Mouse (Mus musculus): ENCODE measurements around the gene Sik2.

Sik2 gene

GRCm38 (mm10) chr9:50986123-50986522, 22.8 kb downstream of the Sik2 start:
- DNase-seq (ENCODE audit: low read depth): no peak

DNA sequence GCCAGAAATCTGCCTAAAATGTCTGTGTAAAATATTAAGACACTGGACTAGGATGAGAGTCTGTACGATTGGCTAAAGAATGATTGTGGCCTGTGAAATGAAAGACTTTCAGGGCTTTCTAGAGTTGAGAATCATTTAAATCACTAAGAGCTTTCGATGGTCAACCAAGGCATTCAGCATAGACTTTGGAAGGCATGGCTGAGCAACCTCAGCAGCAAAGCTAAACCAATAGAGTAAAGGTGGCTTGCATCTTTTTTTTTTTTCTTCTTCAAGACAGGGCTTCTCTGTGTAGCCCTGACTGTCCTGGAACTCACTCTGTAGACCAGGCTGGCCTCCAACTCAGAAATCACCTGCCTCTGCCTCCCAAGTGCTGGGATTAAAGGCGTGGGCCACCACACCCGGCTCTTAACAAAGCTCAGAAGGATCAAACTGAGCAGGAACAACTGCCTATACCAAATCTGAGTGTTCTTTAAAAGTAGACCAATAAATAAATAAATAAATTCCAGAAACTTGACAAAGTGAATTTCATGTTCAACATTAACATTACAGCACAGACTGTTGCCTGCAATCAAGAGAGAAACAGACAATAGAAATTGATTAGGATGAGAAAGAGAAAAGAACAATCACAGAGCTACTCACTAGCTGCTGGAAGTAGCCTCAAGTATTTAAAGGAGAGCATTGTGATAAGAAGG, 27.2 kb downstream of the Sik2 start:
- no peak for DNase-seq (ENCODE audit: low read depth)

DNA sequence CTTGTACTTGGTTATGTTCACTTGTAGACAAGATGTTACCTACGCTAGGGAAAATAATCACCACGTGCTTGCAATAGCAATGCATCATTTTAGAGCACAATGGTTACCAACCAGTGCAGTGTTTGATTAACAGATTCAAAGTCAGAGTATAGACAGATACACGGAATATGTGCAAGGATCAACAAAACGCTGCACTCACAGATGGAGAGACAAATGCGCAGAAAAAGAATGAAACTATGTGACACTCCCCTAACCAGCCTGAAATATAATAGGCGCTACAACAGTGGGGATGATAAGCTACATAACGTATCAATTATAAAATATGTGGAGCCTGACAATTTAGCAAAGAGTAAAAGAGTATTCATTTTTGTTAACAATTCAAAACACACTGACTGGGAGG, 34.2 kb downstream of the Sik2 start:
- no peak for DNase-seq (ENCODE audit: low read depth)

- DNase-seq (ENCODE audit: low read depth): no peak
Observed at GRCm38 (mm10) chr9:50970413-50970812, 38.5 kb downstream of the Sik2 start.

- no peak for DNase-seq (ENCODE audit: low read depth)
Observed at GRCm38 (mm10) chr9:50969266-50969665, 39.6 kb downstream of the Sik2 start.

DNA sequence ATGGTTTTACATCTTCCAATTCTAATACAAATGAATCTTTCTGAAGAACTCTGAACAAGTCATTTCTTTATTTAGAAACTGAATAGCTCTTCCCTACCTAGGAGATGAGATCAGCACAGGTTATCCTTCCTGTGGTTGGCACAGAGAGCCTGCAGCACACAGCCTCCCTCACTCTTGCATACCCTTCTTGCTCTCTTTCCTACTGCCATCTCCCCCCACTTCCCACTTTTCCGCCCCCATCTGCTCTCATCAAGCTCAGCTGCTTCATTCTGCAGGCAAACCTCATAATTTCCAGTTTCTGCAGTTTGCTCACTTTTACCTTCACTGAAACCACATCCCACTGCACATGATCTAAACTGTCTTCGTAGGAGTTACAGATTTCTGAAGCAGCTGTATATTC, 42.6 kb downstream of the Sik2 start:
- DNase-seq (ENCODE audit: low read depth): peak; percentile 16

- no peak for DNase-seq (ENCODE audit: low read depth)
Observed at GRCm38 (mm10) chr9:50965392-50965791, 43.5 kb downstream of the Sik2 start.

GRCm38 (mm10) chr9:50964911-50965310, 44.0 kb downstream of the Sik2 start:
- DNase-seq (ENCODE audit: low read depth): no peak

DNA sequence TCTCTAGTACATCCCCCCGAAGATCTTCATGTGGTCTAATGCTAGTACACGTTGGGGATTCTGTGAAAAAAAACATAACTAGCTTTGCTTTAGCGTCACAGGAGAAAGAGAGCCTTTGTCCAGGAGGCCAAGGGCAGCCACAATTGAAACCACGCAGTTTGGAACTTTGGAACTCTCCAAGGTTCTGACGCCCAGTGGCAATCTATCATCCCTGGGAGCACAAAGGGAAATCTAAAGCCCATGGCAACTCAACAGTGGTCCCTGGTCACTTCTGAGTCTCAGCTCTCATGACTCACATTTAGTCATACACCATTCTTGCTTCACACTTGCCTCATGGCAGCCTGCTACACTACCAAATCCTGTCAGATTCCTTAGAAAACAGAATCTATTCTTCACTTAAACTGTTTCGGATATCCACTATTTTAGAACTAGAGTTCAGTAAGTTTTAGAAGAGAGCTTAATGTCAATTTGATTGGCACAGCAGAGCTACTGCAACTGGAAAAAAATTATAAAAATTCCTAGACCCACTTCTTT, 50.9 kb downstream of the Sik2 start:
- DNase-seq (ENCODE audit: low read depth): no peak

DNA sequence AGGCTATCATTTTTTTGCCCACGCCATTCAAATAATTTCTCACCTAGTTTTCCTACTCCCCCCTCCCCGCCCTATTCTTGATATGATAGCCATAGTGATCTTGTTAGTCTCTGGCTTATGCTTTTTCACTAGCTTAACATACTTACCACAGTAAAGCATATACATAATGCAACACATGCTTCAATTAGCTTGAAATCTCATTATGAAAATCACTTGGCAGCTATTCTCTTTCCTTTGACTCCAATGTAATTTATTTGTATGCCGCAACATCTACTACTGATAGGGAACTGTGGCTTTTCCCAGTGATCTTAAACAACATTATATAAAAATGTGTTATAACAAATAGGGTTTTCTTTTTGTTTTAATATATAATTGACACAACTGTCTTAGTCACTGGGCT, 53.7 kb downstream of the Sik2 start:
- DNase-seq (ENCODE audit: low read depth): no peak

DNA sequence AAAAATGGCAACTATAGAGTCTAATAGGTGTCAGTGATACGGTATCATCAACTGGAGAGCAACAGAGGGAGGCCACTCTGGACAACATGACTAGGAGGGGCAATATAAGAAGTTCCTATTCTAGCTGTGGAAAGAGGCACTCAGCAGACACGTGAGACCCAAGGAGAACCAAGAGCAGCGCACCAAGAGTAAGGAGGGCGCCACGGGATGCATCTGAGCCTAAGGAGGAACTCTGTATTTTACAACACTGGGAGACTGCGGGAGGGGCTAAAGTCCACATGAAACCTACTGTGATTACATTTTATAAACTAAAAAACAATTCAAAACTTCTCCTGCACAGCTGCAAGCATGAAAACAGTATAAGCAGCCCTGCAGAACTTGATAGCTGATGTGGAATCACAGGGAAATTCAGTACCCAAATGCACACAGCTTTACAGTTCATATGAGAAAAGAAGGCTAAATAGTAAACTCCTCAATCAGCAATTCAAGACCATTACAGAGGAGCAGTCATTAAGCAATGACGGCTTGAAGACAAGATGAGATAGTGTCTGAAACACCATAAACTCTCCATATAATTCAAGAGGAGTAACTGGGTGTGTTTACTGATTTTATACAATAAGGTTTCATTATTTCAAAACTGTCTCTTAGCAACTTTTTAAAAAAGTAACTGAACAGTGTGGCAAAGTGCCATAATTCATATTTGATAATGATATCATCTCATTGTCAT, 60.6 kb downstream of the Sik2 start:
- no peak for DNase-seq (ENCODE audit: low read depth)

GRCm38 (mm10) chr9:50946338-50946737, 62.5 kb downstream of the Sik2 start:
- DNase-seq (ENCODE audit: low read depth): no peak

DNA sequence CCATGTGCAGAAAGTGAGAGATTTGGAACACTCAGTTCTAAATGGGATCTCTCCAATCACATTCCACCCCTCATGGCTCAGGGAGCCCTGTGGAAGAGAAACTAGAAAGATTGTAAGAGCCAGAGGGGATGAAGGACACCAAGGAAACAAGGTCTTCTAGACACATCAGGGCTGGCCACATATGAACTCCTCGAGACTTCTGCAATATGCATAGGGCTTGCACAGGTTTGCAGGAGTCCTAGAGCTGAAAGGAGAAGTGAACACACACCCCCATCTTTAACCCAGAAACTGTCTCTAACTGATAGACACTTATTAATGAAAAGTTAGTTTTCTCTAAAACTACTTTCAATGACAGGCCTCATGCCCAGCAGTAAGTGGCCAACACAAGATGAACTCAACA, 64.0 kb downstream of the Sik2 start:
- no peak for DNase-seq (ENCODE audit: low read depth)

DNA sequence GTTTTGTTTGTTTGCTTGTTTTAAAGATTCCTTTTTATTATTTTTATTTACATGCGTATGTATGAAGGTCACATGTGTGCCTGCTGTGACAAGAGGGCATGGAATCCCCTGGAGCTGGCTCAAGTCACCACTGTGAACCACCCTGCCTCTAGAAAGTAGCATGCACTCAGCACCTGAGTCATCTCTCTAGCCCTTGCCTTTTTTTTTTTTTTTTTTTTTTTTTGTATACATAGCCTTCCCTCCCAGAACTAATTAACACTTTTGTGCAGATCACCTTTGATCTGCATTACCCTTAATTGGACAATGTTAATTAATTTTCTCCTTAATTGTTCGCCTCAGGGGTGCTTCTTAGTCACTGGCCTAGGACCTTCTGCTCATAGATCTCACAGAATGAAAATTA, 66.2 kb downstream of the Sik2 start:
- no peak for DNase-seq (ENCODE audit: low read depth)

- no peak for DNase-seq (ENCODE audit: low read depth)
Observed at GRCm38 (mm10) chr9:50941804-50942401, 67.0 kb downstream of the Sik2 start.

DNA sequence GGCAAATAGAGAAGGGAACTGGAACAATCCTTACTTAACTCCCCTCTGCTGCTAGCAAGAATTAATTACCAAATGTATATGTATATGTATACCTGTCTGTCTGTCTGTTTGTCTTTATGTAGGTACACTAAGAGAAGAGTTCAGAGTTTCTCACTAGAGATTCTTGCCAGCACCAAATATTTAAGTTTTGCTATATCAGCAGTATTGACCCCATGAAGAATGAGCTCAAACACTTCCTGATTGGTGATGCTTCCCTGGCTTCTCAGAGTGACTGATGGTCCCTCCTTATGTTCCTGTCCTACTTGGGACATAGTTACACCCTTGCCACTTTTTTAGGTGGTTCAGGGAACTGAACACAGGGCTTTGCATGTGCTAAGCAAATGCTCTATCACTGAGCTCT, 78.9 kb downstream of the Sik2 start:
- no peak for DNase-seq (ENCODE audit: low read depth)

GRCm38 (mm10) chr9:50925801-50926200, 83.1 kb downstream of the Sik2 start:
- no peak for DNase-seq (ENCODE audit: low read depth)

- peak; percentile 45 for DNase-seq (ENCODE audit: low read depth)
Observed at GRCm38 (mm10) chr9:50924454-50924853, 84.4 kb downstream of the Sik2 start.

DNA sequence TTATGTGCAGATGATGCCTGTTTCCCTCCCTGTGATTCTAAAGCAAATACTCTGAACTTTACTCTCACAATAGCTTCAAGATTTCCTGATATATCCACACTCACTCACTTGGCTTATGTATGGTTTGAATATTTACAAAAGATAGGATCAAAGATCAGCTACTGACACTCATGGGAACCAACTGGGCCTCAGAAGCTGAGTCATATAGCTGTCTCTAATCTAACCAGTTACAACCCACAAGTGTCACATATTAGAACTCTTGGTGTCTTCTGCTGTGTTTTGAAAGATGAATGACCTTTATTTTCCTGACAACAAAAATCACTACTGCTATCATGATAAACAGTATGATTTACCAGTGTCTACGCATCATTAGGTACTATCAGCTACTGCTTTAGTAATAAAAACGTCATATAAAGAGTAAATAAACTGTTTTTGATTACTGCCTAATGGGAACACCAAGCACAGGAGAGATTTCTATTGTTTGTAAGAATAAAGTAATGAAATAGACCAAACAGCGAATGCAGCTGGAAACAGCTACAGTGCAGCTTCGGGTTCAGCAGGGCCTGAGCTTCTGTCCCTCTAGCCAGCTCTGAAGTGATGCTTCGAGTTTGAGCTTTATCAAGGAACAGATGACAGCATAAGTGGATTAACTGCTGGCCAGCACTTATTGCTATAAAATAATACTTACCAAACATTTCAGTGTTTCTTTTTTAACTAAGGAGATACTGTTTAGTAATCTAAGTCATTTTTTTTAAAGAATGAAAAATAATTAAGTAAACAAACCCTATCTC, 86.3 kb downstream of the Sik2 start:
- DNase-seq (ENCODE audit: low read depth): peak; percentile 62

- no peak for DNase-seq (ENCODE audit: low read depth)
Observed at GRCm38 (mm10) chr9:50920933-50921895, 87.7 kb downstream of the Sik2 start.

DNA sequence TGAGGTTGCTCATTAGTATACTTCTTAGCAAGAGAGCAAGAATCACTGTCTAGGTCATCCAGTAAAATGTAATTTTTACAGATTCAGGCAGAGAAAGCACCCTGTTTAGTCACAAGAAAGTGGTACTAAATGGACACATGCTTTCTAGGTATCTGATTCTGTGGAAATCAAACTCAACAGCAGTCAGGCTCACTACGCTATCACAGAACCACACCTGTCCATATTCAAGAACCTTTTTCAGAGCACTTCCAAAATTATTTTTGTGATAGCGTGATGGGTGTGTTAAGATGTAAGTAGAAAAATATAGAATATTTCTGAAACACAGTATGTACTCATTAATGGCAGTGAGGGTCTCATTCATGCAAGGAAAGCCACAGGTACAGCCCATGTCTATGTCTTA, 89.3 kb downstream of the Sik2 start:
- DNase-seq (ENCODE audit: low read depth): no peak

All from induced T-regulatory cell, adult 2 months (primary cell).